Mouse (Mus musculus): ENCODE results near the gene Gba2. TPM values are rescaled to one million over a fixed set of nuclear protein-coding genes. Genes with fewer than 3 reads are reported as not detected.
A peak's percentile ranks its signal among the peaks of the same experiment; 100 is the strongest.
"Not testable (repeated sequence)": the region's sequence is repeated elsewhere in the genome, so short reads cannot be mapped to it uniquely, and the experiment has no call there.

Gene Gba2
- polyA plus RNA-seq, 1 experiment from 2014 or later: 26.9 TPM

DNA sequence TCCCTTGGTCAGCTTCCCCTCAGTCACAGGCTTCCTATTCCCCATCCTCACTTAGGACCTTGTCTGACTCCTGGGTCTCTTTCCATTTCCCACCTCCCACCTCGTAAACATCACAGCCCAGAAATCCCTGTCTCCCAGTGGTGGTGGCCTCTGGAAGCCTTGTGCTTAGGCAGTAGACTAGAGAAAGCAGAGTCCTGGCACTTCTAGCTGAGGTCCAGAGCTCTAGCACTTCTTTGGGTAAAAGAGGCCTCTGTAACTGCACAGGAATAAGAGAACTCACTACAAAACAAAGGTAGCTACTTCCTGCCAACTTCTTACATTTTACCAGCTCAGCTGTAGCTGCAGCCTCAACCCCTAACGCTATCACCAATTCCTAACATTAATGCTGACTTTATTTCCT is 17.7 kb downstream of the Gba2 start:
- Histone ChIP-seq H3K4me1 (peaks cover 58% of the 10 kb centered on the region), H3K4me2 (replicated peaks) (peak overlapping the region; percentile 91), H3K9ac (peak overlapping the region; percentile 93), H3K36me3 (peaks cover 34% of the 10 kb centered on the region), H3K9me3 (no peaks in the 10 kb centered on the region), H3K27me3 (no peaks in the 10 kb centered on the region), H3K27ac (peak overlapping the region; percentile 99; the same call in 1 of the 2 replicates), H3K4me3 (peak overlapping the region; percentile 92)
- WGBS: 19% methylated on average over 2 of the region's 2 CpGs
- no peak for ATAC-seq (ENCODE audit: low FRiP score, low read depth)

DNA sequence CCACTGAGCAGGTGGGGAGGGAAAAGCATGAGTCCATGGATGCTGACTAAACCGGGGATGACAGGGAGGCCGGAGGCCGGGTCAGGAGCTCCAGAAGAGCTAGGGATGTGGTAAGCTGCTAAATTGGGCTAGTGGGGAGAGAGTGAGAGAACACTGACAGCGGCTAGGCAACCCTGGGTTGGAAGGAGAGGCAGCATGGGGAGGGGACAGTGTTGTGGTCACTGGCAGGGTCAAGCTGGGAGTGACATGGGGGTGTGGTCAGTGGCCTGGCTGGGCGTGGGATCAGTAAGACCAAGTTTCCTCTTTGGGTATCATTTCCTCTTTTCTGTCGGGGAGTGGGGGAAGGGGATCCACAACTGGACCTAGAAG is 18.4 kb downstream of the Gba2 start:
- peaks cover 58% of the 10 kb centered on the region for H3K4me1 ChIP-seq
- H3K36me3 ChIP-seq: peaks cover 34% of the 10 kb centered on the region
- H3K9ac ChIP-seq: peak overlapping the region; percentile 56; the same call in 1 of the 2 replicates
- no peak overlapping the region for H3K27ac ChIP-seq
- no peak for ATAC-seq (ENCODE audit: low FRiP score, low read depth)
- no peaks in the 10 kb centered on the region for H3K9me3 ChIP-seq
- H3K4me2 ChIP-seq (replicated peaks): peak overlapping the region; percentile 91
- no peaks in the 10 kb centered on the region for H3K27me3 ChIP-seq
- WGBS: 42% methylated on average over 6 of the region's 6 CpGs
- peak overlapping the region; percentile 92 for H3K4me3 ChIP-seq

DNA sequence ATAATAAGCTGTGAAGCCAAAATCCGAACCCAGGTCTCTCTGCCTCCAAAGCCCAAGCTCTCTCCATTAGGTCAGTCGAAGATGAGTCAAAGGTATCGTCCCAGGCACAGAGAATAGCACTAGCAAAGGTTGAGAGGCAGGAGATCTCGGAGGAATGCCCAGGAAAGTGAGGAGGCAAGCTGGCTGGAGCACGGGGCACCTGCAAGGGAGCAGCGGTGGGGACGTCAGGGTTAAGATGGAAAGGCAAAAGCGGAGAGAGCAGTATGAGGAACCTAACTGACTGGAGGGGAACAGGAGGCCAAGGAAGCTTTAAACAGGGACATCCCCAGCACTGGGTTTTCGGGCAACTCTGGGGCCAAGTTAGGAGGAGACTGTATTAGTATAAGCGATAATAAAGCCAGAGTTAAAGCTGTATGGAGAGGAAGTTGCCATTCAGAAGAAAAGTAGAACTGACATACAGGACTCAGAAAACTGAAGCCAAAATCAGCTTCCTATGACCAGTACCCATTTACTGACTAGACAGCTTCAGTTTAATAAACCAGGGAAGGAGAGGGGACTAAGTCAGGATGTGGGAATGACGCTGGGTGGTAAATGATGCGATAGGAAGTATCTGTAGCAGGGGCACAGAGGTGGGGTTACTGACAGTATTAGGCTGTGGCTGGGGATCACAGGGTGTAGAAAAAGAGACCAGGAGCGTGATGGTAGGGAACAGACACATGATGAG is 19.0 kb downstream of the Gba2 start:
- H3K9me3 ChIP-seq: no peaks in the 10 kb centered on the region
- H3K27me3 ChIP-seq: no peaks in the 10 kb centered on the region
- H3K9ac ChIP-seq: peak overlapping the region; percentile 56; the same call in 1 of the 2 replicates
- WGBS: 82% methylated on average over 13 of the region's 13 CpGs
- H3K4me1 ChIP-seq: peaks cover 58% of the 10 kb centered on the region
- H3K36me3 ChIP-seq: peaks cover 34% of the 10 kb centered on the region
- peak overlapping the region; percentile 92 for H3K4me3 ChIP-seq
- ATAC-seq (ENCODE audit: low FRiP score, low read depth): no peak
- H3K4me2 ChIP-seq (replicated peaks): peak overlapping the region; percentile 91
- H3K27ac ChIP-seq: peak overlapping the region; percentile 81; the same call in 1 of the 2 replicates

DNA sequence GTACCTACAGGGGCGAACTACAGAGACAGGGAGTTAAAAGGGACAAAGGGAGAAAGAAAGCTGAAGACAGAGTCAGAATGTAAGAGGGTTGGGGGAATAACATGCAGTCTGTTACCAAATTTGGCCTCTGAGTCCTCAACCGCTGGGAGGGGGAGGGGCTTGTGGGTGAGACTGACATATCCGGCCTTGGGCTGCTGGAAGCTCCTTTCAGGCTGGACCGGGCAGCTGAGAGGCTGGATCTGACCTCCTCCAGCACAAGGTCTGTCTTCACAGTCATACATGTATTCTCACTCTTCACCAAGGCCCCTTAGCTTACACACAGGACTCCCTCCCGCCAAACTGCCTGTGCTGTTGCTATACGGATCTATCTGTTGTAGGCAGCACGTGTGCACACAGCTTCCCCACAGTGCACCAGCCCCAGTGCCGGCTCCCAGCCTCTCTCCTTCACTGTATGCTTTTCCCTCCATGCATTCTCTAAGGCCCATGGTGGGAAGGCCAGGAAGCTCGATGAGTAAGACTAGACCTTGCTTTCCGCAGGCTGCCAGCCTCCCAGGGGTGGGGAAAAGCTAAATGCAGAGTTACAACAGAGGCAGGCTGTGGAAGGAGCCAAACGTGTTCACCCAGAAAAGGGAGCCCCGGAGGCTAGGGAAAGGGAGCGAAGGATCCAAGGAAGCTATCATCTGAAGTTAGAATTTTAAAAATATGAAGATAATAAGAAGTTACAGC is 19.9 kb downstream of the Gba2 start:
- Histone ChIP-seq H3K9me3 (no peaks in the 10 kb centered on the region), H3K36me3 (peaks cover 36% of the 10 kb centered on the region), H3K4me3 (peak overlapping the region; percentile 28), H3K27me3 (no peaks in the 10 kb centered on the region), H3K4me2 (replicated peaks) (peak overlapping the region; percentile 91), H3K4me1 (peaks cover 53% of the 10 kb centered on the region), H3K27ac (peak overlapping the region; percentile 81), H3K9ac (peak overlapping the region; percentile 65)
- ATAC-seq (ENCODE audit: low FRiP score, low read depth): no peak
- whole genome bisulfite sequencing: 23% methylated on average over 13 of the region's 13 CpGs

DNA sequence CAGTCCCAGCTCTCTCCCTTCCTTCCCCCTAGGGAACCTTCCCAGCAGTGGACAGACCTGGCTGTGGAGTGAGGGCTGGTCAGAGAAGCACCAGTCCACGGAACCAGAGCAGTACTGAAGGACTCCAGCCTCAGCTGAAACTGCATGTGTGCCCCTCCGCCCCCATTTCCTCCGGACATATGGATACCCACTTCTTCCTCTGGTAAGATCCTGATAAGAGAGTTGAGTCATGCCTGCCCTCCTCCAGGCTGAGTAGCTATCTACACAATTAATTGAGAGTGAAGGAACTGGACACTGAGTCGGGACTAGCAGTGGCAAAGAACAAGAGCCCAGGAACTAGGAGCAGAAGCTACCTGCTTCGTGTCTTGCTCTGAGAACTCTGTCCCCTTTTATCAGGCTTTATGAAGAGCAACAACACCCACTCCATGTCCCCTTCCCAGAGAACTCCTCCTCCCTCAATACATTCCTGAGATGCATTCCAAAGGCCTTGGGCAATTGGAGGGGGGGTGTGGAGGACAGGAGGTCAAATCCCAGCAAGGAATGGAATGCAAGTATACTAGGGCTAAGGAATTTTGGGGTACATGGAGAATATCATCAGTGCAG is 20.5 kb downstream of the Gba2 start:
- WGBS: 32% methylated on average over 5 of the region's 5 CpGs
- peaks cover 42% of the 10 kb centered on the region for H3K36me3 ChIP-seq
- H3K9me3 ChIP-seq: no peaks in the 10 kb centered on the region
- H3K27ac ChIP-seq: peak overlapping the region; percentile 81; the same call in 1 of the 2 replicates
- peak overlapping the region; percentile 91 for H3K4me2 ChIP-seq (replicated peaks)
- H3K27me3 ChIP-seq: no peaks in the 10 kb centered on the region
- peaks cover 46% of the 10 kb centered on the region for H3K4me1 ChIP-seq
- peak overlapping the region; percentile 65 for H3K9ac ChIP-seq
- no peak for ATAC-seq (ENCODE audit: low FRiP score, low read depth)
- peak overlapping the region; percentile 28 for H3K4me3 ChIP-seq

DNA sequence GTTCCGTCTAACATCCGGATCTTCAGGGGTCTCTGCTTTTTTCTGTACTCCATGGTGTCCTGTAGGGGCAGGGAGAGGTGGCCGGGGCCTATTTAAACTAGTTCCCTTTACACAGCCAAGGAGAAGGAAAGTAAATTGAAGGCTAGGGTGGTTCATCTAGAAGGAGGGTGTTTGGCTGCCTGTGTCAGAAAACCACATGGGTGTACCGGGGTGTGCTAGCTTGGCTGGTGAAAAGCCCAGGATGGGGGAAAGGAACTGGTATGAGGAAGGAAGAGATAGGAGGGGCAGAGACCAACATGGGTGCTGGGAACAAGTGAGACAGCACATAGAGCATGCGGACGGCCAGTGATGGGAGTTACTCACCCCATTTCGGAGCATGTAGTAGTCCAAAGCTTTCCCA is 22.7 kb downstream of the Gba2 start:
- Histone ChIP-seq H3K27me3 (no peaks in the 10 kb centered on the region), H3K27ac (no peak overlapping the region), H3K36me3 (peaks cover 64% of the 10 kb centered on the region), H3K9ac (no peak overlapping the region), H3K4me1 (peaks cover 39% of the 10 kb centered on the region), H3K9me3 (no peaks in the 10 kb centered on the region), H3K4me2 (replicated peaks) (no peak overlapping the region), H3K4me3 (no peak overlapping the region)
- WGBS: 94% methylated on average over 7 of the region's 7 CpGs
- no peak for ATAC-seq (ENCODE audit: low FRiP score, low read depth)

DNA sequence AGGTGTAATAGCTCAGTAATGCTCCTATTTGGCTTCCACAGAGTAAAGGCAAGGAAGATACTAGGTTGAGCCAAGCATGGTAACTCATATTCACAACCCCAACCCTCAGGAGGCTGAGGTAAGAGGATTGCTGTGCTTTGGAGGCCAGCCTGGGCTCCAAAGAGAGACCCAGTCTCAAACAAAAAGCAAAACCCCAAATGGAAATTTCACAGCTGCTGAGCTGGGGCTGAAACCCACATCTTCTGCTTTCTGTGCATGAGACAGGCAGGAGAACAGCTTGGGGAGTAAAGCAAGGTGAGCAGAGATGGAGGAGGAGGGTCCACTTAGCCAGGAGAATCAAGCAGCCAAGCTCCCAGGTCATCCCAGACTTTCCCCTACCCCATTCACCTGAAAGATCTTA is 24.8 kb downstream of the Gba2 start:
- no peaks in the 10 kb centered on the region for H3K27me3 ChIP-seq
- peaks cover 85% of the 10 kb centered on the region for H3K36me3 ChIP-seq
- H3K9ac ChIP-seq: no peak overlapping the region
- no peak overlapping the region for H3K4me2 ChIP-seq (replicated peaks)
- H3K27ac ChIP-seq: no peak overlapping the region
- ATAC-seq (ENCODE audit: low FRiP score, low read depth): no peak
- H3K9me3 ChIP-seq: no peaks in the 10 kb centered on the region
- peaks cover 20% of the 10 kb centered on the region for H3K4me1 ChIP-seq
- H3K4me3 ChIP-seq: no peak overlapping the region

DNA sequence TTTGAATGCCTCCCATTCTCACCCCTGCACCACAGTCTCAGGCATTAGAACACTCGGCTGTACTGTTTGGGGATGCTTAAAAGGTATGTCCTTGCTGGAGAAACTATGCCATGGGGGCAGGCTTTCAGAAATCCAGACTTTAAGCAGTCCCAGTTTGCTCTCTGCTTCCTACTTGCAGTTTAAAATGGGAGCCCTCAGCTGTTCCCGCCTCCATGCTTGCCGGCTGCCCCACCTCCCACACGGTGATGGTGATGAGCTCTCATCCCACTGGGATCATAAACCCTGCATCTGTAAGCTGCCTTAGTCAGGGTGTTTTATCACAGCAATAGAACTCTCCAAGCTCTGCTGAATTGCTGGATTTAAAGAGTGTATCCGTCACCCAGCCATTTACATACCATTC is 26.2 kb downstream of the Gba2 start:
- no peak for ATAC-seq (ENCODE audit: low FRiP score, low read depth)
- no peak overlapping the region for H3K27ac ChIP-seq
- H3K36me3 ChIP-seq: peaks cover 99% of the 10 kb centered on the region
- no peak overlapping the region for H3K4me3 ChIP-seq
- H3K9me3 ChIP-seq: no peaks in the 10 kb centered on the region
- no peaks in the 10 kb centered on the region for H3K27me3 ChIP-seq
- 90% methylated on average over 5 of the region's 5 CpGs for WGBS
- H3K4me2 ChIP-seq (replicated peaks): no peak overlapping the region
- no peak overlapping the region for H3K9ac ChIP-seq
- H3K4me1 ChIP-seq: 0 out of 2 replicates have a peak, but pooled peaks cover 5% of the 10 kb centered on the region

DNA sequence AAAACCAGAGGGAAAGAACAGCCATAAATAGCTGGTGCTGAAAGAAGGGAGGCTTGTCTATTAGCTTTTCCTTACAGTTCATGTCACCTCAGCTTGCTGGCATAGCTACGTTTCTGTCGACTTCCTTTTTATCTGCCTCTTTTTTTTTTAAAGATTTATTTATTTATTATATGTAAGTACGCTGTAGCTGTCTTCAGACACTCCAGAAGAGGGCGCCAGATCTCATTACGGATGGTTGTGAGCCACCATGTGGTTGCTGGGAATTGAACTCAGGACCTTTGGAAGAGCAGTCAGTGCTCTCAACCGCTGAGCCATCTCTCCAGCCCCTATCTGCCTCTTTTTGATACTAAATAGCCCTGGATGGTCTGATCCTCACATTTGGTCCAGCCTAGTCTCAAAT is 26.8 kb downstream of the Gba2 start:
- ATAC-seq (ENCODE audit: low FRiP score, low read depth); H3K9me3 ChIP-seq; H3K27ac ChIP-seq; H3K27me3 ChIP-seq; H3K4me2 ChIP-seq (replicated peaks); H3K9ac ChIP-seq; H3K4me3 ChIP-seq; H3K4me1 ChIP-seq: not testable (repeated sequence)
- peaks cover 99% of the 10 kb centered on the region for H3K36me3 ChIP-seq
- 90% methylated on average over 6 of the region's 6 CpGs for WGBS

DNA sequence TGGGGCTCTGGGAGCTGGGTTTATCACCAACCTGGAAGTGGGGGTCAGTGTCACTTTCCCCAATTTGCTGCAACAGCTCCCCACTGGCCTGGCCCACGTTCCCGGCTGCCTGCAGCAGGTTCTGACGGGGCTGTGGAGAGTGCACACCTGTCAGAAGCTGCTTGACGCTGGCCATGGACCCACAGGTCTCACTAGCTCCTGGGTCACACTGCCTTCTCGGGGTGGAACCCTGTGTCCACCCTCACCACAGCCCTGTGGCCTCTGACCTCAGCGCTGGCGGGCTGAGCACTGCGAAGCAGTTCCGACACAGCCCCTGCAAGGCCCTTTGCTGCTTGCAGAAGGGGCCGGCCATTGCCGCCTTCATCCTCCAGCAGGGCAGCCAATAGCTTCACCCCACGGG is 29.6 kb downstream of the Gba2 start:
- H3K36me3 ChIP-seq: peaks cover 100% of the 10 kb centered on the region
- H3K27me3 ChIP-seq: no peaks in the 10 kb centered on the region
- no peak overlapping the region for H3K9ac ChIP-seq
- no peak for ATAC-seq (ENCODE audit: low FRiP score, low read depth)
- WGBS: 90% methylated on average over 12 of the region's 12 CpGs
- H3K4me3 ChIP-seq: no peak overlapping the region
- H3K4me2 ChIP-seq (replicated peaks): no peak overlapping the region
- H3K9me3 ChIP-seq: no peaks in the 10 kb centered on the region
- no peaks in the 10 kb centered on the region for H3K4me1 ChIP-seq
- no peak overlapping the region for H3K27ac ChIP-seq

DNA sequence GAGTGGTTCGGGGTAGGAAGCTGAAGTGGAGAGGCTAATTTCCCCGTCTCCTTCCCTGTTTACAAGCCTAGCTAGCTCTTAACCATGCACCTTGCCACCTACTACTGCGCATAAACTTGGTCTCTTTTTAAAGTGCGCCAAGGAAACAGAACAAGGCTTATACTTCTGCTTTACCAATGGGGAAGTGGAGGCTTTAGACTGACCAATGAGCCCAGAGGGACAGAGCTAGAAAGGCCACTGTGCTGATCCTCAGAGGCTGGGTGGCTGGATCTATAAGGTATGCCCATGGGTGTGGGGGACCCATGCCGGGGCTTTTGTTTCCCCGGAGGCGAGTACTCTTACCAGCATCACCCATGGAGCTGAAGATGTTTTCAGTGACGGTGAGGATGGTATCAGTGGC is 31.5 kb downstream of the Gba2 start:
- Histone ChIP-seq H3K4me1 (no peaks in the 10 kb centered on the region), H3K9ac (no peak overlapping the region), H3K9me3 (no peaks in the 10 kb centered on the region), H3K36me3 (peaks cover 100% of the 10 kb centered on the region), H3K27me3 (no peaks in the 10 kb centered on the region), H3K4me3 (no peak overlapping the region), H3K4me2 (replicated peaks) (no peak overlapping the region), H3K27ac (no peak overlapping the region)
- WGBS: 94% methylated on average over 8 of the region's 8 CpGs
- no peak for ATAC-seq (ENCODE audit: low FRiP score, low read depth)

DNA sequence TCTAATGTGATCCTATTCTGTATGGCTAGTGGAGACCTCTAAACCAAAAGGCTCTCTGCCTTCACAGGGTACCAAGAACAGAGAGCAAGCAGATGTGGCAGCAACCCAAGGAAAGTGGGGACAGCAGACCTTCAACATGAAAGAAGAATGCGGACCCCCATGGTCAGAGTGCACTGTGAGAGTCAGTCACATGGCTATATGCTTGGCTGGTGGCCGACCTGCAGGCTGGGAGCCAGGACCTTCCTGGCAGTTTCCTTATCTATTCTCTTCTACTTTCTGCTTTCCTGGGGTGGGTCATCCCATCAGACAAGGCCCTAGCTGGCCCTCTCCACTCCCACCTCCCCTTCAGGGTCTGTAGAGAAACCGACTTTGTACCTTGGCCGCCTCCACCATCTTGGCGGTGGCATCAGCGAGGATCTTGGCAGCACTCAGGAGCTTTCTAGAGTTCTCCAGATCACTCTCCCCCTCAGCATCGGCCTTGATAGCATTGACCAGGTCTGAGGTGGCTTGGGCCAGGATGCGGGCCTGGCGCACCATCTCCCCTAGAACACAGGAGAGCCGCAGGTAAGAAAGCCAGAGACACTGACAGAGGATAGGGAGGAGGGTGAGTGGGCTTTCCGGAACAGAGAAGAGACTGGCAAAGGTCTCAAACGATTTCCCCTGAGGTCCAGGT is 32.2 kb downstream of the Gba2 start:
- no peak overlapping the region for H3K9ac ChIP-seq
- ATAC-seq (ENCODE audit: low FRiP score, low read depth): no peak
- no peaks in the 10 kb centered on the region for H3K9me3 ChIP-seq
- WGBS: 93% methylated on average over 12 of the region's 12 CpGs
- no peak overlapping the region for H3K27ac ChIP-seq
- no peaks in the 10 kb centered on the region for H3K27me3 ChIP-seq
- no peaks in the 10 kb centered on the region for H3K4me1 ChIP-seq
- H3K36me3 ChIP-seq: peaks cover 100% of the 10 kb centered on the region
- H3K4me2 ChIP-seq (replicated peaks): no peak overlapping the region
- H3K4me3 ChIP-seq: no peak overlapping the region

All from limb, embryonic 13.5 days (tissue).